Comparison of ENCODE assay signal across 9 mouse cellular contexts in the genomic region with DNA sequence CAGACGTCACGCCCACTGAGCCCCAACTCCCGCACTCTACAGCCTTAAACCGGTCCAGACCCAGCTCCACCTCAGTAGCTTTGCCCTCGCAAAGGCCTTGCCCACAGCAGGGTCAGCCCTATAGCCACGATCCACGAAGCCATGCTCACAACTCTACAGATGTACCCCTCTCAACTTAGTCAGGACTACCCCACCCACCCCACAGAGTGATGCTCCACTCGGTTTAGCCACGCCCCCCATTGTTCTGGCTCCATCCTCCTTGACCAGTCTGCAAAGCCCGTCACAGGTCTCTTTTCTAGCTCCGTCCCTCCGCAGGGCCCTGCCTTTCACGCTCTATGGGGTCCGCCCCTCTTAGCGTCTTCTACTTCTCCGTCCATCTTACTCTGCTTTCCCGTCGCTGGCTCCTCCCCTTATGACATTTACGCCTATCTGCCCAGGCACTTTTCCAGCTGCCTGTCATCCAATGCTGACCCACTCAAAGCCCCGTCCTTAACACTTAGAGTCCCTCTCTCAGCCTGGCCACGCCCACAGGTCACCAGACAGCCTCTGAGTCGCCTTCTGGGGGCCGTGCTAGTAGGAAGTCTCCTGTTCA. TPM values are rescaled to one million over a fixed set of nuclear protein-coding genes. Genes with fewer than 3 reads are reported as not detected.
DNase-seq lines count a peak whose midpoint lies in the region; ATAC-seq lines count a peak whose summit lies in the region.
"Had no signal": no experiment of that assay in that cellular context is flagged by ENCODE, and none has a peak within 500 bp of the region (broad histone marks: within the 10 kb centered on the region; RNA-seq: fewer than 3 reads in every experiment).

No protein-coding gene starts in this region.

- no peak for DNase-seq in heart, postnatal 25 days (ENCODE audit: low spot score)
- peak; percentile 51 for DNase-seq in embryo, embryonic 11 days
- DNase-seq in hindbrain, embryonic 14.5 days (ENCODE audit: low spot score), result no peak
- peak; percentile 52 for DNase-seq in midbrain, embryonic 14.5 days
- DNase-seq in urinary bladder, postnatal 4 days (ENCODE audit: low spot score in 2 of 2), result no peak
- no peak for DNase-seq in left cerebral cortex, postnatal 14 days (ENCODE audit: low spot score in 2 of 2)
- no peak for DNase-seq in spleen, adult 12 weeks (ENCODE audit: low spot score)

- H3K36me3 ChIP-seq in heart, embryonic 14.5 days (ENCODE audit: control insufficient read depth, insufficient read depth, low read length), result no peaks in the 10 kb centered on the region
- no peaks in the 10 kb centered on the region for H3K36me3 ChIP-seq in hindbrain, embryonic 14.5 days (replicated peaks; ENCODE audit: control insufficient read depth, insufficient read depth)
- no peaks in the 10 kb centered on the region for H3K36me3 ChIP-seq in midbrain, embryonic 14.5 days (ENCODE audit: control insufficient read depth, insufficient read depth, low read length)

- H3K9ac ChIP-seq in heart, embryonic 14.5 days (ENCODE audit: low read length), result no peak overlapping the region
- H3K9ac ChIP-seq in hindbrain, embryonic 14.5 days, result peak overlapping the region; percentile 65
- H3K9ac ChIP-seq in midbrain, embryonic 14.5 days (replicated peaks; ENCODE audit: low read length), result peak overlapping the region; percentile 47; the same call in 1 of the 2 replicates

- peaks cover 12 to 16% of the 10 kb centered on the region in 2 experiments for H3K4me1 ChIP-seq in heart, embryonic 14.5 days (ENCODE audit: control insufficient read depth in 2 of 2, insufficient read depth in 2 of 2, low read length in 2 of 2)
- H3K4me1 ChIP-seq in hindbrain, embryonic 14.5 days (replicated peaks; ENCODE audit: control insufficient read depth, insufficient read depth, low read length), result peaks cover 5% of the 10 kb centered on the region; the same call in 1 of the 2 replicates
- H3K4me1 ChIP-seq in midbrain, embryonic 14.5 days (ENCODE audit: control insufficient read depth, insufficient read depth, low read length), result 0 out of 2 replicates have a peak, but pooled peaks cover 14% of the 10 kb centered on the region

- no peak overlapping the region for H3K27ac ChIP-seq in heart, embryonic 14.5 days (replicated peaks in 1 of 2; ENCODE audit: control insufficient read depth in 1 of 2, insufficient read depth in 1 of 2, low read depth in 2 of 2, low read length in 2 of 2)
- H3K27ac ChIP-seq in hindbrain, embryonic 14.5 days, result no peak overlapping the region
- H3K27ac ChIP-seq in midbrain, embryonic 14.5 days (replicated peaks; ENCODE audit: low read depth, low read length), result no peak overlapping the region
- H3K27ac ChIP-seq: macrophage had no signal

- intact Hi-C loops in heart, postnatal 25 days (cut with DNase I), result no loop called here
- intact Hi-C loops in left cerebral cortex, postnatal 14 days (cut with DNase I), result no loop called here

- H3K9me3 ChIP-seq in heart, embryonic 14.5 days (ENCODE audit: control insufficient read depth, low read length), result no peaks in the 10 kb centered on the region
- H3K9me3 ChIP-seq in hindbrain, embryonic 14.5 days (ENCODE audit: control insufficient read depth, low read length), result no peaks in the 10 kb centered on the region
- H3K9me3 ChIP-seq in midbrain, embryonic 14.5 days (ENCODE audit: control insufficient read depth, low read length), result no peaks in the 10 kb centered on the region

- peak overlapping the region; percentile 16 to 27 for H3K4me3 ChIP-seq in heart, embryonic 14.5 days (ENCODE audit: control insufficient read depth in 1 of 2, insufficient read depth in 1 of 2, low read depth in 1 of 2, low read length in 2 of 2)
- peak overlapping the region; percentile 44 for H3K4me3 ChIP-seq in hindbrain, embryonic 14.5 days (replicated peaks; ENCODE audit: low read length)
- peak overlapping the region; percentile 39 for H3K4me3 ChIP-seq in midbrain, embryonic 14.5 days (replicated peaks; ENCODE audit: low read depth, low read length)

- H3K4me2 ChIP-seq in heart, embryonic 14.5 days (ENCODE audit: low read length), result peak overlapping the region; percentile 60
- H3K4me2 ChIP-seq in hindbrain, embryonic 14.5 days (replicated peaks), result peak overlapping the region; percentile 73
- H3K4me2 ChIP-seq in midbrain, embryonic 14.5 days (ENCODE audit: low read length), result peak overlapping the region; percentile 65

- peaks cover 100% of the 10 kb centered on the region for H3K27me3 ChIP-seq in heart, embryonic 14.5 days (ENCODE audit: control insufficient read depth, insufficient read depth, low read length)
- H3K27me3 ChIP-seq in hindbrain, embryonic 14.5 days (ENCODE audit: control insufficient read depth, insufficient read depth, low read length), result peaks cover 100% of the 10 kb centered on the region
- peaks cover 100% of the 10 kb centered on the region for H3K27me3 ChIP-seq in midbrain, embryonic 14.5 days (ENCODE audit: control insufficient read depth, insufficient read depth, low read length)

- ATAC-seq in heart, embryonic 14.5 days (ENCODE audit: insufficient number of reproducible peaks, insufficient read depth, low FRiP score, low read depth), result peak; percentile 34
- ATAC-seq in hindbrain, embryonic 14.5 days (ENCODE audit: low FRiP score), result peak; percentile 67
- ATAC-seq in midbrain, embryonic 14.5 days (ENCODE audit: low FRiP score, low TSS enrichment), result peak; percentile 43

- WGBS in heart, embryonic 14.5 days, result 5% methylated on average over 23 of the region's 23 CpGs
- 4% methylated on average over 23 of the region's 23 CpGs for WGBS in hindbrain, embryonic 14.5 days
- WGBS in midbrain, embryonic 14.5 days, result 2% methylated on average over 23 of the region's 23 CpGs

RNA-seq across cellular contexts. Expression of a gene that starts 2.8 kb away (rescaled TPM):
- 2.4 and 2.7 TPM in 2 replicates for polyA plus RNA-seq in heart, embryonic 14.5 days (2014; fragmentation: Nextera tagmentation; extraction: Ambion mirVana)
- 1 to 10 TPM; 4.0 to 4.8 TPM for total RNA-seq in heart, postnatal 25 days (2021)
- 1.4 and 1.5 TPM in 2 replicates for polyA plus RNA-seq in hindbrain, embryonic 14.5 days (2014; fragmentation: Nextera tagmentation; extraction: Ambion mirVana)
- polyA plus RNA-seq in midbrain, embryonic 14.5 days (2014; fragmentation: Nextera tagmentation; extraction: Ambion mirVana), result 0.89 TPM in 1 of 2 replicates, not detected in the other
- 1 to 10 TPM; 1.8 to 2.8 TPM for total RNA-seq in left cerebral cortex, postnatal 14 days (2021)

RNA-seq across cellular contexts. Expression of a gene that starts 10.1 kb away (rescaled TPM):
- polyA plus RNA-seq in heart, embryonic 14.5 days (2014; fragmentation: Nextera tagmentation; extraction: Ambion mirVana), result 5.9 and 6.3 TPM in 2 replicates
- total RNA-seq in heart, postnatal 25 days (2021), result 1 to 10 TPM; 7.8 to 8.5 TPM
- polyA plus RNA-seq in hindbrain, embryonic 14.5 days (2014; fragmentation: Nextera tagmentation; extraction: Ambion mirVana), result 5.4 TPM in 2 replicates
- 2.5 and 3.6 TPM in 2 replicates for polyA plus RNA-seq in midbrain, embryonic 14.5 days (2014; fragmentation: Nextera tagmentation; extraction: Ambion mirVana)
- total RNA-seq in left cerebral cortex, postnatal 14 days (2021), result 1 to 10 TPM; 5.6 to 6.4 TPM

RNA-seq across cellular contexts. Expression of a gene that starts 14.7 kb away (rescaled TPM):
- 0.38 and 0.89 TPM in 2 replicates for polyA plus RNA-seq in heart, embryonic 14.5 days (2014; fragmentation: Nextera tagmentation; extraction: Ambion mirVana)
- total RNA-seq in heart, postnatal 25 days (2021), result under 1 TPM; 0.73 to 0.83 TPM
- polyA plus RNA-seq in hindbrain, embryonic 14.5 days (2014; fragmentation: Nextera tagmentation; extraction: Ambion mirVana), result 16.6 and 16.7 TPM in 2 replicates
- polyA plus RNA-seq in midbrain, embryonic 14.5 days (2014; fragmentation: Nextera tagmentation; extraction: Ambion mirVana), result 17.4 and 18.9 TPM in 2 replicates
- 100 to 1,000 TPM; 299 to 337 TPM for total RNA-seq in left cerebral cortex, postnatal 14 days (2021)

RNA-seq across cellular contexts. Expression of a gene that starts 15.3 kb away (rescaled TPM):
- polyA plus RNA-seq in heart, embryonic 14.5 days (2014; fragmentation: Nextera tagmentation; extraction: Ambion mirVana), result 3.0 and 3.1 TPM in 2 replicates
- total RNA-seq in heart, postnatal 25 days (2021), result 1 to 10 TPM; 5.5 to 8.0 TPM
- polyA plus RNA-seq in hindbrain, embryonic 14.5 days (2014; fragmentation: Nextera tagmentation; extraction: Ambion mirVana), result 0.21 and 0.41 TPM in 2 replicates
- 0.11 and 0.20 TPM in 2 replicates for polyA plus RNA-seq in midbrain, embryonic 14.5 days (2014; fragmentation: Nextera tagmentation; extraction: Ambion mirVana)
- under 1 TPM; 0.44 to 0.49 TPM for total RNA-seq in left cerebral cortex, postnatal 14 days (2021)

RNA-seq across cellular contexts. Expression of a gene that starts 39.3 kb away (rescaled TPM):
- polyA plus RNA-seq in heart, embryonic 14.5 days (2014; fragmentation: Nextera tagmentation; extraction: Ambion mirVana), result 0.61 and 1.4 TPM in 2 replicates
- under 1 TPM; 0.59 to 0.83 TPM for total RNA-seq in heart, postnatal 25 days (2021)
- polyA plus RNA-seq in hindbrain, embryonic 14.5 days (2014; fragmentation: Nextera tagmentation; extraction: Ambion mirVana), result 57.3 and 61.0 TPM in 2 replicates
- 66.5 and 74.6 TPM in 2 replicates for polyA plus RNA-seq in midbrain, embryonic 14.5 days (2014; fragmentation: Nextera tagmentation; extraction: Ambion mirVana)
- total RNA-seq in left cerebral cortex, postnatal 14 days (2021), result 100 to 1,000 TPM; 152 to 156 TPM

Comparison
In these comparisons a context has a peak if more than half of its experiments do, and no peak if none do; other contexts are left out.
1. DNase-seq: peak in embryo, embryonic 11 days (single experiment) and midbrain, embryonic 14.5 days (single experiment); none in heart, postnatal 25 days (single experiment), hindbrain, embryonic 14.5 days (single experiment), urinary bladder, postnatal 4 days (0 of 2), left cerebral cortex, postnatal 14 days (0 of 2) and spleen, adult 12 weeks (single experiment).
2. Peak in every context shown above with its lines, with median percentiles within 50 percentile points of each other: ATAC-seq, H3K4me2 ChIP-seq and H3K4me3 ChIP-seq.